Mouse (Mus musculus) CH12.LX (cell line): ENCODE measurements around the gene Map3k14. TPM values are rescaled to one million over a fixed set of nuclear protein-coding genes. Genes with fewer than 3 reads are reported as not detected.
A peak's percentile ranks its signal among the peaks of the same experiment; 100 is the strongest.

Source experiments
- DNase-seq: peaks from one replicate; pipeline ENCODE4 v3.0.0-alpha.2; 2013; ENCODE audit errors: extremely low read depth
- H3K27ac ChIP-seq: 2 replicates; pipeline ENCODE4 v1.5.1; 2012; ENCODE audit warnings: low read depth, mild to moderate bottlenecking, control low read depth, moderate library complexity; ENCODE audit not compliant: insufficient read depth
- H3K27me3 ChIP-seq: replicated peaks from 2 replicates; pipeline ENCODE3; 2012; ENCODE audit warnings: inconsistent platforms
- H3K36me3 ChIP-seq, 2 experiments: replicated peaks in 1 of 2; 2 replicates each; pipeline versions ENCODE3 to v1.6.1; 2012; ENCODE audit warnings: inconsistent platforms in 1 of 2, low read length in 1 of 2, mild to moderate bottlenecking in 1 of 2, mixed read lengths in 1 of 2, moderate library complexity in 1 of 2; ENCODE audit not compliant: control insufficient read depth in 1 of 2, insufficient read depth in 1 of 2
- H3K4me1 ChIP-seq, 2 experiments: 2 replicates each; pipeline ENCODE4 v1.6.1; 2012; ENCODE audit warnings: inconsistent platforms in 1 of 2, moderate library complexity in 1 of 2; ENCODE audit not compliant: insufficient read depth in 2 of 2, control insufficient read depth in 1 of 2
- H3K4me2 ChIP-seq: 2 replicates; pipeline ENCODE4 v1.6.1; 2012; ENCODE audit warnings: low read depth, mild to moderate bottlenecking, control low read depth; ENCODE audit not compliant: poor library complexity, insufficient read depth, severe bottlenecking
- H3K4me3 ChIP-seq, 3 experiments: fragments of 150-350 bp in 1 of 3; sonication (generic) in 1 of 3; replicated peaks in 1 of 3; 2 replicates each; pipeline versions ENCODE3 to v1.5.1; 2011 to 2012; ENCODE audit warnings: low read depth in 2 of 3, low read length in 2 of 3, mild to moderate bottlenecking in 2 of 3, moderate library complexity in 2 of 3, control low read depth in 1 of 3, improper control_type of control experiment in 1 of 3, inconsistent platforms in 1 of 3, mixed read lengths in 1 of 3; ENCODE audit not compliant: poor library complexity in 1 of 3
- H3K79me2 ChIP-seq: replicated peaks from 2 replicates; pipeline ENCODE4 v1.6.1; 2012; ENCODE audit warnings: mild to moderate bottlenecking, moderate library complexity; ENCODE audit not compliant: control insufficient read depth, poor library complexity, insufficient read depth, severe bottlenecking; ENCODE audit errors: extremely low read depth
- H3K9ac ChIP-seq: 2 replicates; pipeline ENCODE4 v1.6.1; 2012; ENCODE audit warnings: low read depth, mild to moderate bottlenecking, control low read depth, moderate library complexity; ENCODE audit not compliant: insufficient read depth
- H3K9me3 ChIP-seq: replicated peaks from 2 replicates; pipeline ENCODE3; 2012; ENCODE audit warnings: low read length, inconsistent platforms, mixed read lengths
- BHLHE40 ChIP-seq: IDR thresholded peaks from 2 replicates; pipeline ENCODE4 v1.6.1; 2011; ENCODE audit warnings: mild to moderate bottlenecking, low read depth, low read length, improper control_type of control experiment
- CHD1 ChIP-seq: IDR thresholded peaks from 2 replicates; pipeline ENCODE4 v1.6.1; 2012; ENCODE audit warnings: low read depth, low read length, improper control_type of control experiment, inconsistent platforms
- CHD2 ChIP-seq: IDR thresholded peaks from 2 replicates; pipeline ENCODE4 v1.6.1; 2011; ENCODE audit warnings: low read length, improper control_type of control experiment
- CTCF ChIP-seq, 2 experiments: IDR thresholded peaks in 1 of 2; conservative IDR thresholded peaks in 1 of 2; 2 replicates each; pipeline ENCODE4 v1.5.1; 2011 to 2012; ENCODE audit warnings: low read depth in 2 of 2, low read length in 2 of 2, improper control_type of control experiment in 1 of 2, inconsistent platforms in 1 of 2, mild to moderate bottlenecking in 1 of 2, moderate library complexity in 1 of 2
- E2F4 ChIP-seq: IDR thresholded peaks from 2 replicates; pipeline ENCODE4 v1.6.1; 2011; ENCODE audit warnings: low read depth, low read length, improper control_type of control experiment; ENCODE audit not compliant: insufficient replicate concordance
- ELF1 ChIP-seq: IDR thresholded peaks from 2 replicates; pipeline ENCODE4 v1.6.1; 2014; ENCODE audit warnings: low read depth, mild to moderate bottlenecking, inconsistent platforms, low read length, improper control_type of control experiment
- EP300 ChIP-seq: IDR thresholded peaks from 2 replicates; pipeline ENCODE4 v1.6.1; 2011; ENCODE audit warnings: low read length, improper control_type of control experiment
- ETS1 ChIP-seq: conservative IDR thresholded peaks from 2 replicates; pipeline ENCODE4 v1.6.1; 2012; ENCODE audit warnings: low read depth, mild to moderate bottlenecking, inconsistent platforms, low read length, improper control_type of control experiment, moderate library complexity
- GABPA ChIP-seq: IDR thresholded peaks from 2 replicates; pipeline ENCODE4 v1.6.1; 2012; ENCODE audit warnings: low read depth, low read length, improper control_type of control experiment, inconsistent platforms; ENCODE audit not compliant: insufficient replicate concordance
- HCFC1 ChIP-seq: IDR thresholded peaks from 2 replicates; pipeline ENCODE4 v1.6.1; 2012; ENCODE audit warnings: low read depth, mild to moderate bottlenecking, inconsistent platforms, low read length, improper control_type of control experiment
- IRF4 ChIP-seq: IDR thresholded peaks from 2 replicates; pipeline ENCODE4 v1.6.1; 2014; ENCODE audit warnings: low read depth, mild to moderate bottlenecking, inconsistent platforms, low read length, improper control_type of control experiment
- JUN ChIP-seq: IDR thresholded peaks from 2 replicates; pipeline ENCODE4 v1.6.1; 2011; ENCODE audit warnings: low read depth, mild to moderate bottlenecking, low read length, improper control_type of control experiment, moderate library complexity; ENCODE audit not compliant: insufficient read depth
- JUND ChIP-seq: conservative IDR thresholded peaks from 2 replicates; pipeline ENCODE4 v1.6.1; 2011; ENCODE audit warnings: low read depth, low read length, improper control_type of control experiment
- KAT2A ChIP-seq: IDR thresholded peaks from 2 replicates; pipeline ENCODE4 v1.6.1; 2012; ENCODE audit warnings: low read length, improper control_type of control experiment, inconsistent platforms; ENCODE audit not compliant: insufficient replicate concordance
- MAFK ChIP-seq: IDR thresholded peaks from 2 replicates; pipeline ENCODE4 v1.6.1; 2011; ENCODE audit warnings: low read length, improper control_type of control experiment; ENCODE audit not compliant: insufficient replicate concordance
- MAX ChIP-seq: IDR thresholded peaks from 2 replicates; pipeline ENCODE4 v1.6.1; 2011; ENCODE audit warnings: low read length, improper control_type of control experiment
- MAZ ChIP-seq: IDR thresholded peaks from 2 replicates; pipeline ENCODE4 v1.6.1; 2012; ENCODE audit warnings: low read depth, mild to moderate bottlenecking, inconsistent platforms, low read length, improper control_type of control experiment, moderate library complexity
- MEF2A ChIP-seq: IDR thresholded peaks from 2 replicates; pipeline ENCODE4 v1.6.1; 2014; ENCODE audit warnings: low read depth, mild to moderate bottlenecking, inconsistent platforms, low read length, improper control_type of control experiment, borderline replicate concordance
- MXI1 ChIP-seq: IDR thresholded peaks from 2 replicates; pipeline ENCODE4 v1.6.1; 2011; ENCODE audit warnings: mild to moderate bottlenecking, low read depth, low read length, improper control_type of control experiment
- MYC ChIP-seq: IDR thresholded peaks from 2 replicates; pipeline ENCODE4 v1.6.1; 2011; ENCODE audit warnings: low read depth, mild to moderate bottlenecking, improper control_type of control experiment, low read length
- NELFE ChIP-seq: IDR thresholded peaks from 2 replicates; pipeline ENCODE4 v1.6.1; 2011; ENCODE audit warnings: low read depth, low read length, improper control_type of control experiment
- NRF1 ChIP-seq: IDR thresholded peaks from 2 replicates; pipeline ENCODE4 v1.6.1; 2014; ENCODE audit warnings: low read depth, mild to moderate bottlenecking, inconsistent platforms, low read length, improper control_type of control experiment, moderate library complexity
- PAX5 ChIP-seq: IDR thresholded peaks from 2 replicates; pipeline ENCODE4 v1.6.1; 2012; ENCODE audit warnings: low read length, inconsistent platforms, mixed read lengths
- POLR2A ChIP-seq: IDR thresholded peaks from 2 replicates; pipeline ENCODE4 v1.6.1; 2011; ENCODE audit warnings: low read depth, mild to moderate bottlenecking, improper control_type of control experiment, low read length
- POLR2AphosphoS2 ChIP-seq: IDR thresholded peaks from 2 replicates; pipeline ENCODE4 v1.6.1; 2011; ENCODE audit warnings: low read depth, low read length, improper control_type of control experiment
- RAD21 ChIP-seq: IDR thresholded peaks from 2 replicates; pipeline ENCODE4 v1.6.1; 2011; ENCODE audit warnings: low read depth, mild to moderate bottlenecking, low read length, improper control_type of control experiment, moderate library complexity
- RCOR1 ChIP-seq: conservative IDR thresholded peaks from 2 replicates; pipeline ENCODE4 v1.6.1; 2012; ENCODE audit warnings: low read depth, mild to moderate bottlenecking, inconsistent platforms, low read length, improper control_type of control experiment
- SIN3A ChIP-seq: IDR thresholded peaks from 2 replicates; pipeline ENCODE4 v1.6.1; 2012; ENCODE audit warnings: low read length, improper control_type of control experiment, inconsistent platforms
- SMC3 ChIP-seq: IDR thresholded peaks from 2 replicates; pipeline ENCODE4 v1.6.1; 2011; ENCODE audit warnings: low read depth, low read length, improper control_type of control experiment
- TBP ChIP-seq: conservative IDR thresholded peaks from 2 replicates; pipeline ENCODE4 v1.6.1; 2011; ENCODE audit warnings: low read depth, low read length, improper control_type of control experiment
- TCF12 ChIP-seq: IDR thresholded peaks from 2 replicates; pipeline ENCODE4 v1.6.1; 2014; ENCODE audit warnings: low read depth, mild to moderate bottlenecking, inconsistent platforms, low read length, improper control_type of control experiment
- UBTF ChIP-seq: IDR thresholded peaks from 2 replicates; pipeline ENCODE4 v1.6.1; 2012; ENCODE audit warnings: low read depth, mild to moderate bottlenecking, inconsistent platforms, low read length, improper control_type of control experiment, moderate library complexity
- USF1 ChIP-seq: IDR thresholded peaks from 2 replicates; pipeline ENCODE4 v1.6.1; 2014; ENCODE audit warnings: low read depth, mild to moderate bottlenecking, inconsistent platforms, low read length, improper control_type of control experiment
- USF2 ChIP-seq: conservative IDR thresholded peaks from 2 replicates; pipeline ENCODE4 v1.6.1; 2011; ENCODE audit warnings: low read depth, low read length, improper control_type of control experiment
- ZC3H11A ChIP-seq: IDR thresholded peaks from 2 replicates; pipeline ENCODE4 v1.6.1; 2012; ENCODE audit warnings: low read depth, mild to moderate bottlenecking, inconsistent platforms, low read length, improper control_type of control experiment
- ZKSCAN1 ChIP-seq: IDR thresholded peaks from 2 replicates; pipeline ENCODE4 v1.6.1; 2012; ENCODE audit warnings: low read depth, inconsistent platforms, low read length, improper control_type of control experiment, borderline replicate concordance
- ZMIZ1 ChIP-seq: IDR thresholded peaks from 2 replicates; pipeline ENCODE4 v1.6.1; 2012; ENCODE audit warnings: low read depth, mild to moderate bottlenecking, inconsistent platforms, low read length, improper control_type of control experiment
- ZNF384 ChIP-seq: IDR thresholded peaks from 2 replicates; pipeline ENCODE4 v1.6.1; 2012; ENCODE audit warnings: low read depth, low read length, improper control_type of control experiment, inconsistent platforms
- dilution Hi-C: fragments of 300-500 bp; cut with MboI; formaldehyde crosslinking; loops from 2 replicates; pipeline ENCODE4 v1.14.3; 2020; ENCODE audit warnings: low sequenced_read_pairs; ENCODE audit not compliant: extremely low pct_unique_long_range_greater_than_20kb, extremely low pct_ligation_motif_present
- in situ Hi-C: fragments of 300-500 bp; cut with MboI; formaldehyde crosslinking; loops from 3 replicates; pipeline ENCODE4 v1.14.3; 2019; ENCODE audit warnings: low sequenced_read_pairs, low pct_ligation_motif_present, low pct_unique_long_range_greater_than_20kb, mixed read lengths
- polyA plus RNA-seq: library from polyadenylated mRNA; unstranded; fragments of >175 nt; gene quantifications from 2 replicates; pipeline ENCODE4 v1.2.1, GENCODE M21; 2012; ENCODE audit warnings: low read depth; ENCODE audit not compliant: insufficient read length
- total RNA-seq, 2 experiments: library from RNA; depleted of rRNA; stranded (reverse); fragments of 300-350 nt in 1 of 2; fragments of >200 nt in 1 of 2; gene quantifications; 2 replicates each; pipeline ENCODE4 v1.2.3; 2012 to 2014

Gene Map3k14
- total RNA-seq (2012; rRNA removed) (9.9 TPM in 2 replicates), total RNA-seq (2014; rRNA removed) (4.2 and 4.5 TPM in 2 replicates), polyA plus RNA-seq (9.0 and 11.2 TPM in 2 replicates)

DNA sequence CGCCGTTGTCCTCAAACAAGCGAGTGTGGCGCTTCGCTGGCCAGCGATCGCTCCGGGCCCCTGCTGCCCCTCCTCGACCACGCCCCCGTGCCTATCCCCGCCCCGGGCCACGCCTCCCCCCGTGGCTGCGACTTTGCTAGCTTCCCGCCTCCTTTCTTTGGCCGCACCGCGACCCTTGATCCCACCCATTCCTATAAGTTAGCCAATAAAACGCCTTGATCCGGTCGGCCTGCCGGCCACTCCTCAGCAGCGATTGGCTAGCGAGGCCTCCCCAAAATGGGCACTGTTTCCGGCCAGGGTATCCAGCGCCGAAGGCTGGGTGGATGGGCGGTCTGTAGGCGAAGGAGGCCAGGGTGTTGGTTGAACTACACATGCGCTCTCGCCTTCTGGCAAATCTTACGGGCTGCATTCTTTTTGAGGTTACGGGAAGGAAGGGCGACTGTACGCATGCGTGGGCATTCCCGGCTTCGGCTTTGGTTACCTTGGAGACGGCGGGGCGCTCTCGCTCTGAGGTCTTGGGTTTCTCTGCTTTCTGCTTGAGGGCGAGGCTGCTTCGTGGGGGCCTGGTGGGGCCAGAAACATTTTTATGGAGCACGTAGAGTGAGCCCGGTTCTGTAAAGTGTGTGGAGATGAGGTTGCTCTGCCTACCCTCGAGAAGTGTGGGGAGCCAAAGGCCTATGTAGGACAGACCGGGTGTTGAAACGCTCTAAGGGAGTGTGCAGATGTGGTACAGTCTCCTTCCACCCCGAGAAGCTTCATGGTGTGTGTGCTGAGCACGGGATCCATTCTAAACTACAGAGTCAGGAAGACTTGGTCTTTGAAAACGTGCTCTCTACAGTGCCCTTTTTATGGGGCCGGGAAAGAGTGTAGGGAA is at the start of gene Map3k14:
Map3k14 (minus strand) TSS at position 127 of the 874 bp plus-strand sequence.
- Histone ChIP-seq H3K27me3 (no peaks in the 10 kb centered on the region), H3K79me2 (peaks cover 37% of the 10 kb centered on the region), H3K27ac (peak within 1 kb of the TSS; percentile 53)
- no peak for TF ChIP-seq MYC
- peak; percentile 74 for TF ChIP-seq MAX
- TF ChIP-seq ZMIZ1, result peak; percentile 97
- no peak for TF ChIP-seq RCOR1
- TF ChIP-seq ELF1, result peak; percentile 81
- no peak for TF ChIP-seq CTCF (conservative IDR thresholded peaks at IDR 0.05 in 1 of 2, IDR thresholded peaks at IDR 0.05 in 1 of 2; ENCODE audit: low read depth in 2 of 2, low read length in 2 of 2)
- no peak for TF ChIP-seq USF2
- no peak for TF ChIP-seq SMC3
- TF ChIP-seq ZKSCAN1, result no peak
- TF ChIP-seq JUN, result no peak
- TF ChIP-seq ZC3H11A, result no peak
- TF ChIP-seq JUND, result no peak
- TF ChIP-seq USF1, result no peak; the same call in 1 of the 2 replicates
- TF ChIP-seq ETS1, result peak; percentile 65
- TF ChIP-seq GABPA, result no peak
- peak; percentile 97 for TF ChIP-seq MXI1
- TF ChIP-seq HCFC1, result peak; percentile 59
- TF ChIP-seq POLR2AphosphoS2, result no peak
- TF ChIP-seq IRF4, result no peak; the same call in none of the 2 replicates
- TF ChIP-seq UBTF, result no peak
- no peak for TF ChIP-seq MAFK
- TF ChIP-seq E2F4, result peak; percentile 91; the same call in 1 of the 2 replicates
- TF ChIP-seq NELFE, result no peak; the same call in 1 of the 2 replicates
- TF ChIP-seq CHD1, result no peak
- TF ChIP-seq EP300, result no peak
- no peak for TF ChIP-seq PAX5
- TF ChIP-seq NRF1, result peak; percentile 99
- peak; percentile 94 for TF ChIP-seq CHD2
- peak; percentile 86; the same call in 1 of the 2 replicates for TF ChIP-seq KAT2A
- no peak for TF ChIP-seq RAD21
- TF ChIP-seq MEF2A, result peak; percentile 76
- peak; percentile 70; the same call in 1 of the 2 replicates for TF ChIP-seq TBP
- TF ChIP-seq POLR2A, result peak; percentile 94
- peak; percentile 91 for TF ChIP-seq TCF12
- TF ChIP-seq SIN3A, result peak; percentile 84
- peak; percentile 59; the same call in 1 of the 2 replicates for TF ChIP-seq MAZ
- peak; percentile 67 for TF ChIP-seq BHLHE40
- TF ChIP-seq ZNF384, result no peak
- TF ChIP-seq, all 38 proteins: peak for 17
- H3K4me3 ChIP-seq, result peak within 1 kb of the TSS; percentile 63 to 88 (median 81)
- dilution Hi-C loops, result no loop called here
- no peaks in the 10 kb centered on the region for H3K9me3 ChIP-seq
- H3K4me1 ChIP-seq, result peaks cover 15 to 54% of the 10 kb centered on the region in 2 experiments
- H3K9ac ChIP-seq, result peak within 1 kb of the TSS; percentile 65
- H3K36me3 ChIP-seq, result no peaks in the 10 kb centered on the region
- H3K4me2 ChIP-seq, result peak within 1 kb of the TSS; percentile 76
- DNase-seq, result peak; percentile 100
- in situ Hi-C loops, result no loop called here
